Mouse (Mus musculus): ENCODE data around the gene Banp. TPM values are rescaled to one million over a fixed set of nuclear protein-coding genes. Genes with fewer than 3 reads are reported as not detected.
A peak's percentile ranks its signal among the peaks of the same experiment; 100 is the strongest.

Gene Banp
- polyA plus RNA-seq, 1 experiment from 2014 or later = 49.1 TPM

DNA sequence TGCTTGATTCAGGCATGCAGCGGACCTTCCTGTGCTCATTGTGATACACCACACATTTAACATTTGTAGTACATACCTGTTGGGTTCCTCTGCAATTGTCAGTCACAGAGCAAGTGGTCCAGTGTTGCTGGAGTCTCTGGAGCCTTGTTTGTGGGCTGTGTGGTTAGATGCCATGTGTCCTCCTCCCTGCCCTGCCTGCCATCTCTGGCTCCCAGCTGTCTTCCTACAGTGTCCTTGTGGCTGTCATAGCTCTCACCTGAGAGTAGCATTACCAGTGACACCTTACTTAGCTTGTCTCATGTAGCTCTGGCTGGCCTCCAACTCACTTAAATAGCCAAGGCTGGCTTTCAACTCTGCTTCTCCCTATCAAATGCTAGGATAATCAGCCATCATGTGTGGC, 69.6 kb downstream of the Banp start:
- Histone ChIP-seq H3K36me3 (replicated peaks) (peaks cover 51% of the 10 kb centered on the region), H3K4me2 (no peak overlapping the region), H3K27me3 (no peaks in the 10 kb centered on the region), H3K9me3 (no peaks in the 10 kb centered on the region), H3K4me1 (peaks cover 3% of the 10 kb centered on the region; the same call in 1 of the 2 replicates), H3K4me3 (replicated peaks) (no peak overlapping the region), H3K27ac (no peak overlapping the region), H3K9ac (no peak overlapping the region)
- ATAC-seq (ENCODE audit: low FRiP score) = no peak
- 96% methylated on average over 1 of the region's 1 CpGs for WGBS

DNA sequence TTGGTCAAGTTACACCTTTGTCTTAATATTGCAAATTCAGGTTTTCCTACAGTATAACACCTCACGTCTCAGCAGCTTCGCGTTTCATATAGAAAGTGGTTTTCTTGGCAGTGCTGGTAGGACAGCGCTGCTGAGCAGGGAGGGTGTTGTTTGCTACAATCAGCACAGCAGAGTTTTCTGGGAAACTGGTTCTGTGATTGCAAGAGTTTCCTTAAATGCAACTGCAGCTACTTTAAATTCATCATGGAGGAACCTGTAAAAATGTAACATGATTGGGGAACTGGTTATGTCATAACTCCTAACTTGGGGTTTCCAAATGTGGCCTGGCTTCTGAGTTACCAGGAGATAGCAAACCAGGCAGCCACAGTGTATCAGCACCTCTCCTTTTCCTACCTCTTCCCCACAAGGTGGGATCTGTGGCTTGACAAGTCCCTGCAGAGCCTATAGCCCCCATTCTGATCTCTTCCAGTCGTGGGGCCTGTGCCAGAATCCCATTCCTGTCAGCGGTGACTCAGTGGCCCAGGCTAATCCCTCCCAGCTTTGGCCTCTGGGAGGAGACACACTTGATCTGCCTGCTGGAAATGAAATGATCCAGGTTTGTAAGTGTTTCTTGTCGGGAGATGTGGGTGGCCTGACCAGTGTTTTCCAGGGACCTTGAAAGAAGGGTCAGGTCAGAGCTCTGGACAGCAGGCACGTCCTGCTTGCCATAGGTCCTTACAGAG, 70.7 kb downstream of the Banp start:
- WGBS = 88% methylated on average over 8 of the region's 8 CpGs
- peaks cover 58% of the 10 kb centered on the region for H3K36me3 ChIP-seq (replicated peaks)
- H3K27ac ChIP-seq = no peak overlapping the region
- no peak overlapping the region for H3K9ac ChIP-seq
- no peaks in the 10 kb centered on the region for H3K4me1 ChIP-seq
- no peak for ATAC-seq (ENCODE audit: low FRiP score)
- no peaks in the 10 kb centered on the region for H3K27me3 ChIP-seq
- no peaks in the 10 kb centered on the region for H3K9me3 ChIP-seq
- H3K4me2 ChIP-seq = no peak overlapping the region
- no peak overlapping the region for H3K4me3 ChIP-seq (replicated peaks)

GRCm38 (mm10) chr8:122021725-122022124, 72.2 kb downstream of the Banp start:
- H3K9ac ChIP-seq = no peak overlapping the region
- H3K4me3 ChIP-seq (replicated peaks) = no peak overlapping the region
- H3K4me1 ChIP-seq = no peaks in the 10 kb centered on the region
- ATAC-seq (ENCODE audit: low FRiP score) = no peak
- H3K27me3 ChIP-seq = no peaks in the 10 kb centered on the region
- no peak overlapping the region for H3K4me2 ChIP-seq
- no peak overlapping the region for H3K27ac ChIP-seq
- WGBS = 85% methylated on average over 2 of the region's 2 CpGs
- H3K36me3 ChIP-seq (replicated peaks) = peaks cover 58% of the 10 kb centered on the region
- no peaks in the 10 kb centered on the region for H3K9me3 ChIP-seq

DNA sequence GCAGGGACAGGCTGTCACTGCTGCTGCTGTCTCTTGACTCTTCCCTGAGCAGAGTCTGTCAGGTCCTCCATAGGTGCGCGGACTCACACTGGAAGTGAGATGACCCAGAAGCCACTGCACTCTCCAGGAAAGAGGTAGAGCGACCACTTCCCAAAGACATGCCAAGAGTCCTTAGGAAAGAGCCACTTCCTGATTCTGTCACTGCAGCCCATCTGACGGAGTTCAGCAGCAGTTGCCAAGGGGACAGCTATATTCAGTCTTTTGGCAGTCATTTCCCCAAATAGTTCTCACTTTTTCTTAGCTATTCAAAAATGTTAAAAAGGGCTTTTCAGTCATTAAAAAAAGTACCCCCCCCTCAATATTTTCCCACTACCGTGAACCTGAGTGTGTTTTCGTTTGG, 72.7 kb downstream of the Banp start:
- peaks cover 57% of the 10 kb centered on the region for H3K36me3 ChIP-seq (replicated peaks)
- H3K4me2 ChIP-seq = no peak overlapping the region
- no peaks in the 10 kb centered on the region for H3K9me3 ChIP-seq
- no peak overlapping the region for H3K4me3 ChIP-seq (replicated peaks)
- H3K27me3 ChIP-seq = no peaks in the 10 kb centered on the region
- no peak overlapping the region for H3K9ac ChIP-seq
- no peak overlapping the region for H3K27ac ChIP-seq
- no peaks in the 10 kb centered on the region for H3K4me1 ChIP-seq
- no peak for ATAC-seq (ENCODE audit: low FRiP score)
- WGBS = 84% methylated on average over 6 of the region's 6 CpGs

GRCm38 (mm10) chr8:122022705-122023104, 73.2 kb downstream of the Banp start:
- Histone ChIP-seq H3K4me1 (no peaks in the 10 kb centered on the region), H3K9me3 (no peaks in the 10 kb centered on the region), H3K36me3 (replicated peaks) (peaks cover 55% of the 10 kb centered on the region), H3K27me3 (no peaks in the 10 kb centered on the region), H3K27ac (no peak overlapping the region), H3K9ac (no peak overlapping the region), H3K4me3 (replicated peaks) (no peak overlapping the region), H3K4me2 (no peak overlapping the region)
- ATAC-seq (ENCODE audit: low FRiP score) = no peak
- 78% methylated on average over 4 of the region's 4 CpGs for WGBS

GRCm38 (mm10) chr8:122025546-122025945, 76.0 kb downstream of the Banp start:
- Histone ChIP-seq H3K9me3 (no peaks in the 10 kb centered on the region), H3K27ac (no peak overlapping the region), H3K4me2 (no peak overlapping the region), H3K36me3 (replicated peaks) (peaks cover 48% of the 10 kb centered on the region), H3K27me3 (no peaks in the 10 kb centered on the region), H3K4me1 (peaks cover 5% of the 10 kb centered on the region; the same call in 1 of the 2 replicates), H3K9ac (no peak overlapping the region), H3K4me3 (replicated peaks) (no peak overlapping the region)
- ATAC-seq (ENCODE audit: low FRiP score) = no peak
- WGBS = 91% methylated on average over 9 of the region's 9 CpGs

GRCm38 (mm10) chr8:122028116-122028515, 78.6 kb downstream of the Banp start:
- Histone ChIP-seq H3K9ac (no peak overlapping the region), H3K9me3 (no peaks in the 10 kb centered on the region), H3K27ac (no peak overlapping the region), H3K4me1 (peaks cover 14% of the 10 kb centered on the region), H3K36me3 (replicated peaks) (peaks cover 36% of the 10 kb centered on the region), H3K4me3 (replicated peaks) (no peak overlapping the region), H3K27me3 (no peaks in the 10 kb centered on the region), H3K4me2 (no peak overlapping the region)
- no peak for ATAC-seq (ENCODE audit: low FRiP score)
- 80% methylated on average over 4 of the region's 4 CpGs for WGBS

- no peak for ATAC-seq (ENCODE audit: low FRiP score)
- Histone ChIP-seq H3K4me3 (replicated peaks) (no peak overlapping the region), H3K27me3 (no peaks in the 10 kb centered on the region), H3K9me3 (no peaks in the 10 kb centered on the region), H3K4me2 (no peak overlapping the region), H3K4me1 (peaks cover 14% of the 10 kb centered on the region), H3K27ac (peak overlapping the region; percentile 25; the same call in 1 of the 2 replicates), H3K9ac (no peak overlapping the region), H3K36me3 (replicated peaks) (peaks cover 11% of the 10 kb centered on the region)
- WGBS = 37% methylated on average over 7 of the region's 7 CpGs
Measured at GRCm38 (mm10) chr8:122030965-122031364, 81.4 kb downstream of the Banp start.

- Histone ChIP-seq H3K27ac (no peak overlapping the region), H3K4me3 (replicated peaks) (no peak overlapping the region), H3K9me3 (no peaks in the 10 kb centered on the region), H3K27me3 (no peaks in the 10 kb centered on the region), H3K4me2 (no peak overlapping the region), H3K9ac (no peak overlapping the region), H3K4me1 (peaks cover 14% of the 10 kb centered on the region), H3K36me3 (replicated peaks) (no peaks in the 10 kb centered on the region)
- ATAC-seq (ENCODE audit: low FRiP score) = no peak
- WGBS = 75% methylated on average over 9 of the region's 9 CpGs
Measured at GRCm38 (mm10) chr8:122032741-122033140, 83.2 kb downstream of the Banp start.

DNA sequence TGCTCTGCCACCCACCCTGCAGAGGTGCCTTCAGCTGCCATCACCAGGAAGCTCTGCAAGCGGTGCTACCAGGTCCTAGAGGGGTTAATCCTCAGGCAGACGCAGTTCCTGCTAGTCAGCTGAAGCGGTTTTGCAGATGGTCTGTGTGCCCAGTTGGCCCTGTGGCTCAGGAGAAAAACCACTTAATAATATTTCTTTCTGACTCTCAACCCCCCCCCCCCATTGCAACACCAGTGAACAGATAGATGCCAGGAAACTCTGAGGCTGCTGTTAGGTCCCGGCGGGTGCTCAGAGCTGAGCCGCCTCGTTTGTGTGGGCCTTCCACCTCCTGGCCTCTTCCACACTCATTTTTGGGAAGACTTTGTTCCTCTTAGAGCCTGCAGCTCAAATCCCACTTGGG, 86.0 kb downstream of the Banp start:
- no peak for ATAC-seq (ENCODE audit: low FRiP score)

DNA sequence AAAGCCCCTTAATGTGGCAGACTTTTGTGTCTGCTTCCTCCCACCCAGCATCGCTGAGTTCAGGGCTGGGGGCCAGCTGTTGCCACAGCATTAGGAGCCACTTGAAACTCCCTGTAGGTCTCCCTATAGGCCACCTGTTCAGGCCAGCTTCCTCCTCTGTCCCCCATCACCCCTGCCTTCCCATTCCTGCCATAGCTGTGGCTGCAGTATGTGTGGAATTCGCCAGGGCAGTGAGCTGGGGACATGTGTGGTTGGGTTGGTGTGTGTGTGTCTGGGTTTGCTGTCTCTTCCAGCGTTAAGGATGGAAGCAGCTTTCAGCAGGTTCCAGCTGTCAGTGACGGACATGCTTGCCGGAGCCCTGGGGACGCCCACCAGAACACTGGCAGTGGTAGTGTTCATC, 86.8 kb downstream of the Banp start:
- Histone ChIP-seq H3K4me3 (replicated peaks) (no peak overlapping the region), H3K27me3 (no peaks in the 10 kb centered on the region), H3K4me1 (peaks cover 3% of the 10 kb centered on the region; the same call in 1 of the 2 replicates), H3K9me3 (no peaks in the 10 kb centered on the region), H3K4me2 (no peak overlapping the region), H3K36me3 (replicated peaks) (no peaks in the 10 kb centered on the region), H3K9ac (no peak overlapping the region), H3K27ac (no peak overlapping the region)
- WGBS = 83% methylated on average over 6 of the region's 6 CpGs
- no peak for ATAC-seq (ENCODE audit: low FRiP score)

More for the DNA sequence above, 86.0 kb downstream of the Banp start:
- Histone ChIP-seq H3K9ac (no peak overlapping the region), H3K4me2 (no peak overlapping the region), H3K9me3 (no peaks in the 10 kb centered on the region), H3K36me3 (replicated peaks) (no peaks in the 10 kb centered on the region), H3K4me1 (peaks cover 9% of the 10 kb centered on the region), H3K27ac (no peak overlapping the region), H3K4me3 (replicated peaks) (no peak overlapping the region), H3K27me3 (no peaks in the 10 kb centered on the region)
- 79% methylated on average over 7 of the region's 7 CpGs for WGBS

GRCm38 (mm10) chr8:122037279-122037678, 87.7 kb downstream of the Banp start:
- Histone ChIP-seq H3K36me3 (replicated peaks) (no peaks in the 10 kb centered on the region), H3K27me3 (no peaks in the 10 kb centered on the region), H3K9ac (no peak overlapping the region), H3K4me3 (replicated peaks) (no peak overlapping the region), H3K4me2 (no peak overlapping the region), H3K9me3 (no peaks in the 10 kb centered on the region), H3K27ac (no peak overlapping the region), H3K4me1 (peaks cover under 1% of the 10 kb centered on the region; the same call in 1 of the 2 replicates)
- whole genome bisulfite sequencing = 71% methylated on average over 7 of the region's 7 CpGs
- ATAC-seq (ENCODE audit: low FRiP score) = no peak

GRCm38 (mm10) chr8:122038076-122038475, 88.5 kb downstream of the Banp start:
- Histone ChIP-seq H3K27me3 (no peaks in the 10 kb centered on the region), H3K4me1 (no peaks in the 10 kb centered on the region), H3K4me3 (replicated peaks) (no peak overlapping the region), H3K27ac (no peak overlapping the region), H3K36me3 (replicated peaks) (no peaks in the 10 kb centered on the region), H3K9me3 (no peaks in the 10 kb centered on the region), H3K9ac (no peak overlapping the region), H3K4me2 (no peak overlapping the region)
- no peak for ATAC-seq (ENCODE audit: low FRiP score)
- 89% methylated on average over 6 of the region's 6 CpGs for WGBS

Measured in forebrain, embryonic 12.5 days (tissue).